Mouse (Mus musculus) adrenal gland, postnatal 4 days (tissue): ENCODE data around the gene Wwc1. TPM values are rescaled to one million over a fixed set of nuclear protein-coding genes. Genes with fewer than 3 reads are reported as not detected.
A peak's percentile ranks its signal among the peaks of the same experiment; 100 is the strongest.
"Not testable (repeated sequence)": the region's sequence is repeated elsewhere in the genome, so short reads cannot be mapped to it uniquely, and the experiment has no call there.

Experiments
- DNase-seq, 2 experiments: peaks; one replicate each; pipeline ENCODE4 v3.0.0; 2021 to 2022; ENCODE audit warnings: low spot score in 2 of 2, mixed read lengths in 2 of 2
- total RNA-seq, 2 experiments: library from RNA; stranded (reverse); gene quantifications; 2 replicates each; pipeline ENCODE4 v1.2.3; 2021

Wwc1 gene
- total RNA-seq, 2 experiments from 2014 or later = 39.6 to 57.7 TPM

DNA sequence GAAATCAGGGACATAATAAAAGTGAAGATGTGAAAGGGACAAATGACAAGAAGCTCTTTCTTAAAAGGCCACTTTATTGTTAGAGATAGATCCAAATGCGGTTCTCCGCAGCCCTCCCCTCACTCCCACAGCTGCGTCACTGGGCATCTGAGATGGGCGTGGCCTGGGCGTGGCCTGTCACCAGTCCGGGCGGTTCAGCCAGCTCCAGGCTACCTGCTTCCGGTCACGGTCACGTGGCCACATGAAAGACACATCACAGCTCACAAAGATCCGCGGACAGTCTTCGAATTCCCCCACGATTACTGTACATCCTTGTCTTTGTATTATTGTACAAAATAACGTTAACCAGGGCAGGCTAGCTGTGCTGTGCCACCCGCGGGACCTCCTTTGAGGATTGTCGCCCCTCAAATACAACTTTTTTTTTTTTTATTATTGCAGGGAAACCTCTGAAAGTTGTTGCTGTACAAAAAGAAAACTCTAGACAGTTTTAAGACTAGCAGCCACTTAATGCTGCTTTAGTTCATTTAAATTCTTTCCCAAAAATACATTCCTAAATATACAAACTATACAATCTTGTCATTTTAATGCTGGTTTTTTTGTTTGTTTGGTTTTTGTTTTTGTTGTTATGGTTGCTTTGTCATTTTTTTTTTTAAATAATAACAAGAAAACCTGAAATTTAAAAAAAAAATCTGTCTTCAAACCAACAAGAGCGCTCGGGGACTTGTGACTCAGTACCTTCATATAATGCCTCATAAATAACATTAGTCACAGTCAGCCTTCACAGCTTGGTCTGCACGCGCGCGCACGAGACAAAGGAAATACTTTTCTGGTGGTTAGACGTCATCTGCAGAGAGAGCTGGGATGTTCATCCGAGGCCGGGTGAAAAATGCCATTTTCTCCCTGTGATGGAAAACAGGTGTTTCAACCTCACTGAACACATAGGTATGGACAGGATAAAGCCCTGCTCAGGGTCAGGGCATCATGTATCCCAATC, 141.7 kb downstream of the Wwc1 start:
- DNase-seq = peak; percentile 80 to 88

DNA sequence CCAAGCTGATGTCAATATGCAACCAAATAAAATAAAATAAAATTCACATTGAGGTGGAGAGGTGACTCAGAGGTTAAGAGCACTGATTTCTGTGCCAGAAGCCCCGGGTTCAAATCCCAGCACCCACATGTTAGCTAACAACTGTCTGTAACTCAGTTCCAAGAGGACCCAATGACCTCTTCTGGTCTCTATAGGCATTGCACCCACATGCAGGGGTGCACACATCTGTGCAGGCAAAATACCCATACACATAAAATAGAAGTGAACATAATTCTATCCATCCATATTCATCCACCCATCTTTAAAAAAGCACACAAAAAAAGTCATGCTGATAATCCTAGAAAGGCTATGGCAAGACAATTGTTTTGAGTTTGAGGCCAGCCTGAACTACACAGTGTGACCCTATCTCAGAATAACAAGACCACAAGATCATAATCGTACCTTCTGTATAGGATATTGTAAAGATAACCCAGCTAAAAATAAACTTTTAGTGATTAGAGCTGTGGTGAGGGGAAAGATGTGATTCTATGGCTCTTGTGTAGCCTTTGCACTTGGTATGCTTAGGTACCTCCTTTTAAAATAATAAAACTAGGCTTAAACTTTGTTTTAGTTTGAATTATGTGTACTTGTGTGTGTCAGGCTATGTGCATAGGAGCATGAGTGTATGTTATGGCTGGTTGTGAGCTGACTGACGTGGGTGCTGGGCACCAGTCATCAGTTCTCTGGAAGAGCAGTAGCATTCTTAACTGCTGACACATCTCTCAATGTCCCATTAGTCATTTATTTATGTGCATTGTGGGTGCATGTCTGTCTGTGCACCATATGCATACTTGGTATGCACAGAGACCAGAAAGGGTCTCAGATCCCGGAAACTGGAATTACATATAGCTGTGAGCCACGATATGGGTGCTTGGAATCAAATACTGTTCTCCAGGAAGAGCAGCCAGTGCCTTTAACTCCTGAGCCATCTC, 142.9 kb downstream of the Wwc1 start:
- no peak for DNase-seq

DNA sequence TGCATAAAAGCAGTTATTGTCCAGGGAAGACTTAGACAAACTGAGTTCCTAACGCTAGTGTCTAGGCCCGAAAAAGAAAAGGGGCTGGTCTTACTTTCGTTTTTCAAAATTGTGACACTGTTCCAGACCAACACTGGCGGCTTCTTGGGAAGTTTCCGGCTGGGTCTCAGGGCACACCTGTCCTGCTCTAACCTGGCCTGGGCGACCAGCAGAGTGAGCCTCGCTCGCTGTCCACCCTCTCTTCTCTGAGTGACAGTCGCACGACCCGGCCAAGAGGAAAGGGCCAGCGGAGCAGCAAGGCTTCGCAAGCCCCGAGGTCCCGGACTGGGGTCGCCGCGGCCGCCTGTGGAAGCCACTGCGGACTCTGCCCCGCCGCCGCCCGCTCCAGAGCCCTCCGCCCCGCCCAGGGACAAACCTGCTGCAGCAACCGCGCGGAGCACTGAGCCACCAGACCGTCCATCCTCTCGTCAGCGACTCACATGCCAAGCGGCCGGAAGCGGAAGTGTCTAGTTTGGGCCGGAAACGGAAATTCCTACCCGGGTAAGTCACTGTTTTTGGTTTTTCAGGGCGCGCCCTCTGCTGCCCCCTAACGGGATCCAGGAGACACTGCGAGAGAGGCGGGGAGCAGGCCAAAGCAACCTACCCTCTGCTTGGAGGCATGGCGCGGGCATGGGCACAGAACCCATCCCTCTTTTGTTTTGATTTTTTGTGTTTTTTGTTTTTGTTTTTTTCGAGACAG, 146.1 kb downstream of the Wwc1 start, which contains the start of gene Rars:
Gene Rars (minus strand): TSS at position 485 of the 739 bp plus-strand sequence.
- peak; percentile 75 to 88 for DNase-seq

DNA sequence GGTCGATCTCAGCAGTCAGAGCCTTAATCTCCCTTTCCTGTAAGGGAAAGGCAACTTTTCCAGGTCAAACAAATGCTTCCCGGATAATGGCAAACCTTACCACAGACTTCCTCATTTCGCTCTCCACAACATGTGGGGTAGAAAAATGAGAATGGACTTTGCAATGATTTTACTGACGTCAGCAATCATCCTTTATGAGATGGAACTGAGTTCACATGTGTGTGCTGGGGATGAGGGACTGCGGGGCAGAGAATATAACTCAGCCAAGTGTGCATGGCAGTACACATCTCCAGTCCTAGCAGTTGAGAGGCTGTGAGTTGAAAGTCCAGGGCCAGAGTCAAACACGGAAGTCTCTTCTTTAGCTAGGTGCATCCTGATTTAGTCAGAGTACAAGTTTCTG, 147.1 kb downstream of the Wwc1 start:
- no peak for DNase-seq

DNA sequence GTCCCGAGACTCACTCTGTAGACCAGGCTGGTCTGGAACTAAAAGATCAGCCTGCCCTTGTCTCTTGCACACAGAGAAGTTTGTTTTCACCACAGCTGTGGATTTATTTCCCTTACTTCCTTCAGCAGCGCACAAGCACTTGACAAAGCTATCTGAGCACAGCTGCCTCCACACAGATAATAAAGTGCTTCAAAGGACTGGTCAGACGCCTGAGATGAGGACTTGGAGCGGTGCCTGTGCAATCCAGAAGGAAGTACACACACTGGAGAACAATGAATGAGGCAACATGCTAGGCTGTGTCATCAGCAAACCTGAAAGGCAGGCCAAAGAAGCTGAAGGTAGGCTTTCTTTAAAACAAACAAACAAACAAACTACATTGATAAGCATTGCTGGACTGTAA, 148.2 kb downstream of the Wwc1 start:
- DNase-seq = no peak

DNA sequence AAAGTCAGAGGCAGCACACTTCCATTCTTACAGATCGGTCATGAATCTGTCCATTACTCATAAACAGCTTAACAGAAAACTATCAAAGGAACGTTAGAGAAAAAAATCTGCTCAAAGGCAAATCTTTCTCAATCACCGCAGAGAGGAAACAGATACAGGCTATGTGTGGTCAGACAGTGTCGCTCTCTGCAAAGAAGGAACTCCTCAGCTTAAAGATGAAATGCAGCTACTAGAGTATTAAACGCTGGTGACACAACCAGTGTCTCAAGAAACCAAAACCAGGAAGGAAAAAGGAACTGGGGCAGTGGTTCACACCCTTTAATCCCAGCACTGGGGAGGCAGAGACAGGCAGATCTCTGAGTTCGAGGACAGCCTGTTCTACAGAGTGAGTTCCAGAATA, 152.6 kb downstream of the Wwc1 start:
- no peak for DNase-seq

DNA sequence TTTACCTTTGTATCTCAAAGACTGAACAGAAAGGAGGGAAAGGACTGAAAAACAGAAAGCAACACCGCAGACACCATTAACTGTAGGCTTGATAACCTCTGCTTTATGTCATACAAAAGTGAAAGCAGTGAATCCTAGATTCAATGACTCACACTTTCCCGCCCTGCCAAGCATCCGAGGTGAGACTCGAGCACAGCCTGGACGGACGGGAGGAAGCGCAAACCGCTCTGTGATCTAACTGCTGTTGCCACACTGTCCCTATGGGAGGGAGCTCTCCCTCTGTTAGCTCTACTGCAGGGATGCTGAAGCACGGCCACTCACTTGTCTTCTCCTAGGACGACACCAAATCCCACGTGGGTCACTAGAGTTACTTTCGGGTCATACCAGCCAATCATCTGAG, 164.0 kb downstream of the Wwc1 start:
- DNase-seq = no peak

DNA sequence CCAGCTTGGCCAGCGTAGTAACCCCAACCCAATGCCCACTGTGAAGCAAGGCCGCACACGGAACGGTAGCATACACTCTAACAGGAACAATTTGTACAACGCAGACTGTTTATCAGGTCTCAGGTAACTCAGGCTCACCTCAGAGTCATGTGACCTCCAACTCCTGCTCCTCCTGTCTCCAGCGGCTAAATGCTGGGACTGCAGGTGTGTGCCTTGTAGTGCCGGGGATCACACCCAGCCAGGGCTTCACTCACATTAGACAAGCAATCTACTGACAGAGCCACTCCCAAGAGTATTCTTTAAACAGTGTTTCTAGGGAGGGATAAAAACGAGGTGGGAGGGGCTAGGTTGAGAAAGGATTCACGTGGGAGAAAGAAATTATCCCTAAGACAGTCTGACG, 168.9 kb downstream of the Wwc1 start:
- no peak for DNase-seq

DNA sequence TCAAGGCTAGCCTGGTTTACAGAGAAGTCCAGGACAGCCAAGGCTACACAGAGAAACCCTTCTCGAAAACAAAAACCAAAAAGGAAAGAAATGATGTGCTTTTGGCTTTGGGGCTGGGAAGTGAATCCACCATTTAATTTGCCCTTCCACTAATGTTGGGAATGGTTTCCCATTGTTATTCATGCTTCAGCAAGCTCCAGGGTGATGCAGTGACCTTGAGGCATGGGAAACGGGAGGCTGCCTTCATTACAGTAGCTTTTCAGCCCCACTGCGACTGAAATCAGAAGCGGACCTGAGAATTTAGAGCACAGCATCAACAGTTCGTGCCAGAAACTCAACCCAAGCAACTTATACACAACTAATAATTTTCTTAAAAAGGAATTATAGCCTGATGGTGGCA, 179.0 kb downstream of the Wwc1 start:
- no peak for DNase-seq

DNA sequence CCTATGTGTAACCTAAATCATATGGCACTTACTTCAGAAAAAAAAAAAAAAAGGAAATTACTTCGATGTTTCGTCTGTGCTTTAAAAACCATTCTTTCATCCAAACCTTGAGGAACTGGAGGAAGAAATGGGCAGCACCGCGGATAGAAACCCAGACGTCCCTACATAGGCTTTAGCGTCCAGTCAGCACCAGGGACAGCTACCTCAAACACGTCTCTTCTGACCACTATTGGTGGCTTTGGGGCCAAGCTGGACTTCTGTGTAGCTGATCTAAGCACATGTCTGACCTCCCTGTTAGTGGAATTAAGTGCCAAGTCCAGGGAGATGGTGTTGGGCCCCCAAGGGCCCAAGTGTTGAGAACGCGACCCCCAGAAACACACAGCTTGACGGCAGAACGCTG, 181.5 kb downstream of the Wwc1 start, which contains the start of gene Fbll1:
Gene Fbll1 (minus strand): TSS at position 11 of the 400 bp plus-strand sequence.
- peak in 1 of 2 experiments; percentile 31 for DNase-seq

DNA sequence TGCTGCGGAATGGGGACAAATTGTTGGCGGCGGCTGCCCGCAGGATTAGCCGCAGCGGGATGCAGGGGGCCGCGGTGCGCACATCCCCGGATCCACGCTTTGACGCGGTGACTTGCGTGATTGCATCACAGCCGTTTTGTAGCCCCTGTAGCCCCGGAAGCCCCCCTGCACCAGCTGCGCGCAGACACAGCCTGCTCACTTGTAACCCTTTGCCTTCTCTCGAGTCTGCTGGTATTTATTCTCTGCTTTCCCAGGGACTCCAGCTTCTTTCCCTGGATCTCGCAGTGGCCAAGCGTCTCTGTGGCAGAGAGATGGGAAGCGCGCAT, 181.9 kb downstream of the Wwc1 start:
- DNase-seq = no peak

DNA sequence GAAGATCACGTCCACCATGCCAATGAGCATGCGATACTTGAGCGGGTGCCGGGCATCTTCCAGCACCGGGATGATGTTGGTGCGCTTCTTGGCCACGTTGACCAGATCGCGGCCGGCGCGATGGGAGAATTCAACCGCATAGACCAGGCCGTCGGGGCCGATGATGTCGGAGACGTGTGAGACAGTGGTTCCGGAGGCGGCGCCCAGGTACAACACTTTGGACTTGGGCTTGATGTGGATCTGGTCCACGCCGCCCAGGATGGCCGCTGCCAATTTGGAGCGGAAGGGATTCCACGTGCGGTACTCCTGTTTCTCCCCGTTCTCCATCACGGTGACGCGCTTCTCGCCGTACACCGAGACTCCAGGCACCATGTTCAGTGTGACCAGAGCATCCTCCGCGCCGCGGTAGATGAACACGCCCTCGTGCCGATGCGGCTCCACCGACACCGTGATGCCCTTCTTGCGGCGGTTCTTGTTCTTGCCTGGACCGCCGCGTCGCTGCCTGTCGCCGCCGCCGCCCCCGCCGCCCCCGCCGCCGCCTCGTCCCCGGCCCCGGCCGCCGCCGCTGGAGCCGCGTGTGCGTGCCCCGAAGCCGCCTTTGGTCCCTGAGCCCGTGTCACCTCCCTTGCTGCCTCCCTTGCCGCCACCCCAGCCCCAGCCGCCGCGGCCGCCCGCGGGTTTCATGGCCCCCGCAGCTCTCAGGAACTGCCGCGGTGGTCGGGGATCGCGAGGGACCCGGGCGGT, 182.4 kb downstream of the Wwc1 start:
- DNase-seq = no peak

DNA sequence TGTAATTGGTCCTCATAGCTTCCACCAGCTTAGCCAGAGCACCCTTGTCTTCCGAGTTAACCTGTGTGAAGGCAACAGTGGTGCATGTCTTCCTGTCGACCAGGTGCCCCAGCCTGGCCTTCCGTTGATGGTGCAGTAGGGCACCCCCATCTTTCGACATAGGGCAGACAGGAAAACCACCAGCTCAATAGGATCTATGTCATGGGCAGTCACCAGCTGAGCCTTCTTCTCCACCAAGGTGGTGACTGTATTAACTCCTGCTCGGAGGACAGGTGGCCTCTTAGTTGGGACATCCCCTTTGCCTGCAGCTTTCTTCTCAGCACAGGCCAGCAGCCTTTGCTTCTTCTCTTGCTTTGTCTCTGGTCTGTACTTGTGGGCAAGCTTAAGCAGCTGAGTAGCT, 187.5 kb downstream of the Wwc1 start:
- not testable (repeated sequence) for DNase-seq

DNA sequence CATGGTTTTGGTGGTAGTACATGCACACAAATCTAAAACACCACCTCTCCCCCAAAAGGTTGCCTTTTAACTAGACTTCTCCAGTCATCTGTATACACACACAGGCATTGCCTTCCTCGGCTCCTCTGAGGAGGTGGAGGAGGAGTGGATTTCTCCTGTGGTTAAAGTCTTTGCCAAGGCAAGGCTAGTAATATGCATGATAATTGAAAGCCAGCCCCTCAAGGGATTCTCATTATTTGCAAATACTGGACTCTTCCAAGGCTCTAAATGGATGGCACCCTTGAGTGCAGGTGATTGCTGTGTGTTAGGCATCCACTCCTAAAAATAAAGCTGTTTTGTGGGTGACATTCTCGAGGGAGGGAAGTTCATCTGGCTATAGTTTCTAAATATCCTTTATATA, 191.9 kb downstream of the Wwc1 start:
- no peak for DNase-seq

Other genes with a start within 250 kb of the Wwc1 start
- gene Pank3, start 211.0 kb downstream of the Wwc1 start, total RNA-seq = 10 to 100 TPM; 57.1 to 58.9 TPM
- 1 to 10 TPM; 1.2 to 2.7 TPM for gene Fbll1, start 181.6 kb downstream of the Wwc1 start, total RNA-seq
- gene Rars, start 146.0 kb downstream of the Wwc1 start, total RNA-seq = 10 to 100 TPM; 74.8 to 77.9 TPM